Mouse (Mus musculus): ENCODE data around the gene Mvb12b.

Gene Mvb12b

GRCm38 (mm10) chr2:33811349-33811890, 76.3 kb downstream of the Mvb12b start:
- no peak for DNase-seq (ENCODE audit: low spot score)

- DNase-seq (ENCODE audit: low spot score): no peak
Measured at GRCm38 (mm10) chr2:33809081-33809480, 78.7 kb downstream of the Mvb12b start.

- no peak for DNase-seq (ENCODE audit: low spot score)
Measured at GRCm38 (mm10) chr2:33808032-33808431, 79.7 kb downstream of the Mvb12b start.

- no peak for DNase-seq (ENCODE audit: low spot score)
Measured at GRCm38 (mm10) chr2:33805640-33806039, 82.1 kb downstream of the Mvb12b start.

GRCm38 (mm10) chr2:33803717-33804214, 84.0 kb downstream of the Mvb12b start:
- DNase-seq (ENCODE audit: low spot score): no peak

- DNase-seq (ENCODE audit: low spot score): no peak
Measured at GRCm38 (mm10) chr2:33803083-33803615, 84.6 kb downstream of the Mvb12b start.

GRCm38 (mm10) chr2:33801760-33802159, 86.0 kb downstream of the Mvb12b start:
- DNase-seq (ENCODE audit: low spot score): no peak

- no peak for DNase-seq (ENCODE audit: low spot score)
Measured at GRCm38 (mm10) chr2:33801336-33801735, 86.4 kb downstream of the Mvb12b start.

GRCm38 (mm10) chr2:33800221-33800620, 87.5 kb downstream of the Mvb12b start:
- no peak for DNase-seq (ENCODE audit: low spot score)

- DNase-seq (ENCODE audit: low spot score): no peak
Measured at GRCm38 (mm10) chr2:33795716-33796472, 91.9 kb downstream of the Mvb12b start.

GRCm38 (mm10) chr2:33795001-33795580, 92.7 kb downstream of the Mvb12b start:
- DNase-seq (ENCODE audit: low spot score): no peak

GRCm38 (mm10) chr2:33794483-33794882, 93.3 kb downstream of the Mvb12b start:
- DNase-seq (ENCODE audit: low spot score): no peak

- no peak for DNase-seq (ENCODE audit: low spot score)
Measured at GRCm38 (mm10) chr2:33790301-33790700, 97.4 kb downstream of the Mvb12b start.

- no peak for DNase-seq (ENCODE audit: low spot score)
Measured at GRCm38 (mm10) chr2:33789732-33790131, 98.0 kb downstream of the Mvb12b start.

GRCm38 (mm10) chr2:33789279-33789678, 98.5 kb downstream of the Mvb12b start:
- no peak for DNase-seq (ENCODE audit: low spot score)

GRCm38 (mm10) chr2:33788851-33789250, 98.9 kb downstream of the Mvb12b start:
- DNase-seq (ENCODE audit: low spot score): no peak

GRCm38 (mm10) chr2:33788131-33788530, 99.6 kb downstream of the Mvb12b start:
- no peak for DNase-seq (ENCODE audit: low spot score)

GRCm38 (mm10) chr2:33786064-33786463, 101.7 kb downstream of the Mvb12b start:
- DNase-seq (ENCODE audit: low spot score): no peak

- no peak for DNase-seq (ENCODE audit: low spot score)
Measured at GRCm38 (mm10) chr2:33785596-33785995, 102.2 kb downstream of the Mvb12b start.

GRCm38 (mm10) chr2:33784721-33785120, 103.0 kb downstream of the Mvb12b start:
- no peak for DNase-seq (ENCODE audit: low spot score)

- DNase-seq (ENCODE audit: low spot score): no peak
Measured at GRCm38 (mm10) chr2:33783419-33783818, 104.3 kb downstream of the Mvb12b start.

- no peak for DNase-seq (ENCODE audit: low spot score)
Measured at GRCm38 (mm10) chr2:33781655-33782400, 105.9 kb downstream of the Mvb12b start.

Data from ovary, postnatal 36 days (tissue).